Mouse (Mus musculus) liver, embryonic 14.5 days (tissue): Measurements from ENCODE around the gene Ccdc47.

ENCODE experiments used
- CTCF ChIP-seq: IDR thresholded peaks from 2 replicates; pipeline ENCODE4 v1.5.1; 2016; ENCODE audit warnings: antibody characterized with exemption, low read depth, control low read depth
- EP300 ChIP-seq: IDR thresholded peaks from 2 replicates; pipeline ENCODE4 v1.6.1; 2016; ENCODE audit warnings: antibody characterized with exemption, low read depth

DNA sequence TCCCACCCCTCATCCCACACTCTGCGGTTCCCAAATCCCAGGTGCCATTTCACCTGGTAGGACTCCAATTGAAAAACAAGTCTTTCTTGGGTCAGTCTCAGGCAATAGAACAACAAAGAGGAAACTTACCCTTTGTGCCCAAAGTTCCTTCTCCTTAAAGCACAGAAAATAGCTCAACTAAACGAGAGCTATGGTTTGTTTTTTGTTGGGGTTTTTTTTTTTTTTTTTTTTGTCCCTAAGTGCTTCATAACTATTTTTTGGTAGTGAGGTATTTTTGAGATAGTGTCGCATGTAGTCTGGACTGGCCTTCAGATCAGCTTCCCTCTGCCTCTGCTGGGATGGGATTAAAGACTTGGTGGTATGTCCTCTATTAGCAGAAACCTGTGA lies 22.0 kb downstream of the Ccdc47 start:
- no peak for TF ChIP-seq CTCF
- no peak for TF ChIP-seq EP300
